8 mouse cellular contexts compared by ENCODE assay signal in the genomic region with DNA sequence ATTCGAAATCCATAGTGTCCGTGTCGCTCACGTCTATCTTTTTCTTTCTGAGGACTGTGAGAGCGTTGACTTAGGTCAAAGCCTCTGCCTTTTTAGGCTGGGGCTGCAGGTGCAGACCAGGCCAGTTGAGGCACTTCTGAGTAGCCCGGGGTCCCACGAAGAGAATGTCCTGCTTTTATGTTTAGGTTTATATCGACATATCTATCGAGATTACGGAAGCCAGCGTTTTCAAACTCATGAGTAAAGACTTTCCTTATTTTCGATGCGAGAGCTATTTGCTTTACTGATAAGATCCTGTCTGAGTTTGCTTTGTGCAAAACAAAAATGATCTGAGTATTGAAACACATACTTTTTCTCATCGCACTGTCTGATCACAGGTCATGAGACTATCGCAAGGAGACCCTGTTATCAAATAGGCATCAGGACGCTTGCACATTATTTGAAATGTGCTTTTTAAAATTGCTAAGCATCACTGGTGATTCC. TPM values are rescaled to one million over a fixed set of nuclear protein-coding genes. Genes with fewer than 3 reads are reported as not detected.
A peak's percentile ranks its signal among the peaks of the same experiment; 100 is the strongest.
DNase-seq lines count a peak whose midpoint lies in the region; ATAC-seq and TF ChIP-seq lines count a peak whose summit lies in the region.

No protein-coding gene starts in this region.

- ATAC-seq in lung, postnatal 0 days, result no peak
- no peak for ATAC-seq in embryonic facial prominence, embryonic 13.5 days (ENCODE audit: insufficient number of reproducible peaks, insufficient read depth, low FRiP score, low TSS enrichment, low read depth)
- no peak for ATAC-seq in limb, embryonic 14.5 days (ENCODE audit: low FRiP score, low read depth)

- no peaks in the 10 kb centered on the region for H3K9me3 ChIP-seq in lung, postnatal 0 days (ENCODE audit: low read length)
- no peaks in the 10 kb centered on the region for H3K9me3 ChIP-seq in embryonic facial prominence, embryonic 13.5 days
- no peaks in the 10 kb centered on the region for H3K9me3 ChIP-seq in limb, embryonic 14.5 days (ENCODE audit: control insufficient read depth, low read length)

- H3K4me2 ChIP-seq in lung, postnatal 0 days (replicated peaks; ENCODE audit: low read depth, low read length), result peak overlapping the region; percentile 97
- peak overlapping the region; percentile 98 for H3K4me2 ChIP-seq in embryonic facial prominence, embryonic 13.5 days
- peak overlapping the region; percentile 98 for H3K4me2 ChIP-seq in limb, embryonic 14.5 days (replicated peaks; ENCODE audit: low read depth, low read length, severe bottlenecking)

- no peak overlapping the region for H3K27ac ChIP-seq in lung, postnatal 0 days (ENCODE audit: low read length)
- no peak overlapping the region for H3K27ac ChIP-seq in embryonic facial prominence, embryonic 13.5 days
- no peak overlapping the region for H3K27ac ChIP-seq in limb, embryonic 14.5 days (replicated peaks; ENCODE audit: low read depth, low read length)

- no peak for TF ChIP-seq CTCF in lung, postnatal 0 days (IDR thresholded peaks at IDR 0.05)

- H3K4me3 ChIP-seq in lung, postnatal 0 days (ENCODE audit: low read depth, low read length), result peak overlapping the region; percentile 56
- peak overlapping the region; percentile 67 for H3K4me3 ChIP-seq in embryonic facial prominence, embryonic 13.5 days
- peak overlapping the region; percentile 56 for H3K4me3 ChIP-seq in limb, embryonic 14.5 days (replicated peaks; ENCODE audit: low read length)

- H3K36me3 ChIP-seq in lung, postnatal 0 days (ENCODE audit: insufficient read depth, low read length), result no peaks in the 10 kb centered on the region
- no peaks in the 10 kb centered on the region for H3K36me3 ChIP-seq in embryonic facial prominence, embryonic 13.5 days
- H3K36me3 ChIP-seq in limb, embryonic 14.5 days (ENCODE audit: control insufficient read depth, insufficient read depth, low read length), result no peaks in the 10 kb centered on the region

- H3K27me3 ChIP-seq in lung, postnatal 0 days (replicated peaks; ENCODE audit: insufficient read depth, low read length), result peaks cover 25% of the 10 kb centered on the region
- H3K27me3 ChIP-seq in embryonic facial prominence, embryonic 13.5 days, result peaks cover 66% of the 10 kb centered on the region
- H3K27me3 ChIP-seq in limb, embryonic 14.5 days (ENCODE audit: control insufficient read depth, insufficient read depth, low read length), result peaks cover 50% of the 10 kb centered on the region

- WGBS in lung, postnatal 0 days, result 11% methylated on average over 16 of the region's 16 CpGs
- WGBS in embryonic facial prominence, embryonic 13.5 days, result 13% methylated on average over 16 of the region's 16 CpGs
- 18% methylated on average over 16 of the region's 16 CpGs for WGBS in limb, embryonic 14.5 days

- DNase-seq in lung, postnatal 0 days (ENCODE audit: low spot score), result no peak
- DNase-seq in lung, postnatal 4 days, result no peak
- DNase-seq in limb, embryonic 14.5 days (ENCODE audit: low spot score), result no peak
- peak; percentile 16 for DNase-seq in retina, postnatal 1 day
- no peak for DNase-seq in right cerebral cortex, postnatal 14 days
- no peak for DNase-seq in cerebellum, postnatal 14 days
- DNase-seq in gastrocnemius, postnatal 25 days, result no peak

- TF ChIP-seq POLR2A in limb, embryonic 14.5 days (IDR thresholded peaks at IDR 0.05; ENCODE audit: borderline replicate concordance, extremely low read depth, insufficient read depth, insufficient read length), result no peak

- no peak for TF ChIP-seq EP300 in lung, postnatal 0 days (IDR thresholded peaks at IDR 0.05)

- peak overlapping the region; percentile 19; the same call in 1 of the 2 replicates for H3K9ac ChIP-seq in lung, postnatal 0 days (replicated peaks; ENCODE audit: low read depth)
- no peak overlapping the region for H3K9ac ChIP-seq in embryonic facial prominence, embryonic 13.5 days
- no peak overlapping the region for H3K9ac ChIP-seq in limb, embryonic 14.5 days (ENCODE audit: low read depth, low read length, severe bottlenecking)

- H3K4me1 ChIP-seq in lung, postnatal 0 days (ENCODE audit: insufficient read depth, low read depth, low read length), result no peaks in the 10 kb centered on the region
- peaks cover 17% of the 10 kb centered on the region for H3K4me1 ChIP-seq in embryonic facial prominence, embryonic 13.5 days
- 0 out of 2 replicates have a peak, but pooled peaks cover 6% of the 10 kb centered on the region for H3K4me1 ChIP-seq in limb, embryonic 14.5 days (ENCODE audit: control insufficient read depth, insufficient read depth, low read length)

RNA-seq across cellular contexts. Expression of a gene that starts 1.8 kb away (rescaled TPM):
- 1.7 TPM in 2 replicates for polyA plus RNA-seq in lung, postnatal 0 days (2015; fragmentation: Nextera tagmentation; extraction: Ambion mirVana)
- 0.80 and 1.8 TPM in 2 replicates for polyA plus RNA-seq in embryonic facial prominence, embryonic 13.5 days (2015; fragmentation: Nextera tagmentation; extraction: Ambion mirVana)
- 5.0 and 7.2 TPM in 2 replicates for polyA plus RNA-seq in limb, embryonic 14.5 days (2012; rRNA removed)
- polyA plus RNA-seq in limb, embryonic 14.5 days (2014; fragmentation: Nextera tagmentation; extraction: Ambion mirVana), result 3.4 and 3.5 TPM in 2 replicates
- total RNA-seq in gastrocnemius, postnatal 25 days (2021), result under 1 TPM; 0.31 to 0.62 TPM

RNA-seq across cellular contexts. Expression of a gene that starts 59.0 kb away (rescaled TPM):
- not detected in 2 replicates for polyA plus RNA-seq in lung, postnatal 0 days (2015; fragmentation: Nextera tagmentation; extraction: Ambion mirVana)
- polyA plus RNA-seq in embryonic facial prominence, embryonic 13.5 days (2015; fragmentation: Nextera tagmentation; extraction: Ambion mirVana), result not detected in 2 replicates
- polyA plus RNA-seq in limb, embryonic 14.5 days (2012; rRNA removed), result not detected in 2 replicates
- polyA plus RNA-seq in limb, embryonic 14.5 days (2014; fragmentation: Nextera tagmentation; extraction: Ambion mirVana), result not detected in 2 replicates
- total RNA-seq in gastrocnemius, postnatal 25 days (2021), result not detected
